ENCODE assay signal across 22 mouse cellular contexts in genomic region chr1:38929468-38929867, GRCm38 (mm10). TPM values are rescaled to one million over a fixed set of nuclear protein-coding genes. Genes with fewer than 3 reads are reported as not detected.
DNase-seq lines count a peak whose midpoint lies in the region; ATAC-seq and TF ChIP-seq lines count a peak whose summit lies in the region.
"Had no signal": no experiment of that assay in that cellular context is flagged by ENCODE, and none has a peak within 500 bp of the region (broad histone marks: within the 10 kb centered on the region; RNA-seq: fewer than 3 reads in every experiment).

No protein-coding gene starts in this region.

- peak; percentile 10 for DNase-seq in hindbrain, postnatal 0 days (ENCODE audit: low spot score)
- DNase-seq in hindbrain, embryonic 14.5 days (ENCODE audit: low spot score), result no peak
- no peak for DNase-seq in MEL (ENCODE audit: low read depth, low spot score)
- DNase-seq in forebrain, postnatal 0 days, result peak; percentile 72
- DNase-seq in left cerebral cortex, postnatal 36 days (ENCODE audit: low spot score in 2 of 2), result peak; percentile 17 to 40
- DNase-seq: cerebellum, adult 18-20 months; heart, postnatal 4 days; kidney, adult 8-10 months; kidney, postnatal 4 days; lung, postnatal 10 days; thymus, postnatal 36 days had no signal

- H3K4me2 ChIP-seq in hindbrain, postnatal 0 days (ENCODE audit: low read depth, low read length), result no peak overlapping the region
- no peak overlapping the region for H3K4me2 ChIP-seq in hindbrain, embryonic 14.5 days (replicated peaks)
- H3K4me2 ChIP-seq in forebrain, postnatal 0 days (ENCODE audit: low read depth), result no peak overlapping the region
- no peak overlapping the region for H3K4me2 ChIP-seq in midbrain, embryonic 13.5 days (replicated peaks)
- H3K4me2 ChIP-seq: heart, embryonic 13.5 days; limb, embryonic 12.5 days had no signal

- H3K9me3 ChIP-seq in hindbrain, postnatal 0 days (ENCODE audit: low read length), result no peaks in the 10 kb centered on the region
- no peaks in the 10 kb centered on the region for H3K9me3 ChIP-seq in hindbrain, embryonic 14.5 days (ENCODE audit: control insufficient read depth, low read length)
- H3K9me3 ChIP-seq in MEL (replicated peaks; ENCODE audit: insufficient read depth, low read length), result no peaks in the 10 kb centered on the region
- no peaks in the 10 kb centered on the region for H3K9me3 ChIP-seq in forebrain, postnatal 0 days (ENCODE audit: low read length)
- no peaks in the 10 kb centered on the region for H3K9me3 ChIP-seq in midbrain, embryonic 13.5 days
- H3K9me3 ChIP-seq: heart, embryonic 13.5 days; limb, embryonic 12.5 days had no signal

- intact Hi-C loops in left cerebral cortex, postnatal 36 days (cut with DNase I), result no loop called here

- WGBS in hindbrain, postnatal 0 days, result 68% methylated on average over 4 of the region's 4 CpGs
- WGBS in hindbrain, embryonic 14.5 days, result 72% methylated on average over 4 of the region's 4 CpGs
- WGBS in forebrain, postnatal 0 days, result 46% methylated on average over 4 of the region's 4 CpGs
- WGBS in midbrain, embryonic 13.5 days, result 75% methylated on average over 4 of the region's 4 CpGs

- no peak for TF ChIP-seq RAD21 in MEL (IDR thresholded peaks at IDR 0.05; ENCODE audit: low read depth, low read length)

- no peaks in the 10 kb centered on the region for H3K4me1 ChIP-seq in hindbrain, postnatal 0 days (ENCODE audit: insufficient read depth, low read length)
- H3K4me1 ChIP-seq in hindbrain, embryonic 14.5 days (replicated peaks; ENCODE audit: control insufficient read depth, insufficient read depth, low read length), result no peaks in the 10 kb centered on the region
- H3K4me1 ChIP-seq in MEL (ENCODE audit: control insufficient read depth in 1 of 2, insufficient read depth in 2 of 2, low read length in 2 of 2), result peaks cover 5% of the 10 kb centered on the region in 2 experiments; a peak in 3 of 4 replicates
- no peaks in the 10 kb centered on the region for H3K4me1 ChIP-seq in forebrain, postnatal 0 days (ENCODE audit: insufficient read depth)
- H3K4me1 ChIP-seq in midbrain, embryonic 13.5 days (replicated peaks), result no peaks in the 10 kb centered on the region
- H3K4me1 ChIP-seq: heart, embryonic 13.5 days; limb, embryonic 12.5 days had no signal

- no peaks in the 10 kb centered on the region for H3K27me3 ChIP-seq in hindbrain, postnatal 0 days (ENCODE audit: insufficient read depth, low read length)
- H3K27me3 ChIP-seq in hindbrain, embryonic 14.5 days (ENCODE audit: control insufficient read depth, insufficient read depth, low read length), result no peaks in the 10 kb centered on the region
- H3K27me3 ChIP-seq in MEL (ENCODE audit: control insufficient read depth in 1 of 2, insufficient read depth in 2 of 2, low read length in 2 of 2), result no peaks in the 10 kb centered on the region; a peak in 1 of 4 replicates
- no peaks in the 10 kb centered on the region for H3K27me3 ChIP-seq in forebrain, postnatal 0 days (ENCODE audit: insufficient read depth, low read length)
- no peaks in the 10 kb centered on the region for H3K27me3 ChIP-seq in midbrain, embryonic 13.5 days
- H3K27me3 ChIP-seq: heart, embryonic 13.5 days; limb, embryonic 12.5 days had no signal

- H3K36me3 ChIP-seq in hindbrain, postnatal 0 days (ENCODE audit: insufficient read depth, low read length), result no peaks in the 10 kb centered on the region
- no peaks in the 10 kb centered on the region for H3K36me3 ChIP-seq in hindbrain, embryonic 14.5 days (replicated peaks; ENCODE audit: control insufficient read depth, insufficient read depth)
- H3K36me3 ChIP-seq in MEL (ENCODE audit: control insufficient read depth in 1 of 2, insufficient read depth in 2 of 2, low read length in 2 of 2), result no peaks in the 10 kb centered on the region
- no peaks in the 10 kb centered on the region for H3K36me3 ChIP-seq in forebrain, postnatal 0 days (ENCODE audit: insufficient read depth)
- no peaks in the 10 kb centered on the region for H3K36me3 ChIP-seq in midbrain, embryonic 13.5 days
- H3K36me3 ChIP-seq: heart, embryonic 13.5 days; limb, embryonic 12.5 days had no signal

- no peak overlapping the region for H3K9ac ChIP-seq in hindbrain, postnatal 0 days (replicated peaks; ENCODE audit: low read length)
- H3K9ac ChIP-seq in hindbrain, embryonic 14.5 days, result no peak overlapping the region
- H3K9ac ChIP-seq in MEL (ENCODE audit: control insufficient read depth, low read depth, low read length, poor library complexity, severe bottlenecking), result no peak overlapping the region
- H3K9ac ChIP-seq in forebrain, postnatal 0 days, result no peak overlapping the region
- no peak overlapping the region for H3K9ac ChIP-seq in midbrain, embryonic 13.5 days (replicated peaks)
- H3K9ac ChIP-seq: heart, embryonic 13.5 days; limb, embryonic 12.5 days; liver, embryonic 14.5 days had no signal

- no peak for ATAC-seq in hindbrain, postnatal 0 days
- no peak for ATAC-seq in hindbrain, embryonic 14.5 days (ENCODE audit: low FRiP score)
- peak; percentile 95 for ATAC-seq in forebrain, postnatal 0 days
- no peak for ATAC-seq in erythroblast, adult 5-6 weeks (replicated peaks; ENCODE audit: low FRiP score, poor library complexity, severe bottlenecking)
- no peak for ATAC-seq in midbrain, embryonic 13.5 days

- TF ChIP-seq EP300 in MEL (IDR thresholded peaks at IDR 0.05; ENCODE audit: low read depth in 1 of 2, low read length in 2 of 2), result no peak

- TF ChIP-seq CTCF in hindbrain, postnatal 0 days (IDR thresholded peaks at IDR 0.05; ENCODE audit: low read depth), result no peak
- TF ChIP-seq CTCF in MEL (IDR thresholded peaks at IDR 0.05 in 2 of 3, conservative IDR thresholded peaks at IDR 0.05 in 1 of 3; ENCODE audit: control insufficient read depth in 1 of 3, insufficient read depth in 1 of 3, low read depth in 2 of 3, low read length in 3 of 3, poor library complexity in 1 of 3, severe bottlenecking in 1 of 3), result no peak
- no peak for TF ChIP-seq CTCF in forebrain, postnatal 0 days (IDR thresholded peaks at IDR 0.05; ENCODE audit: low read depth)

- H3K79me2 ChIP-seq in MEL (ENCODE audit: control insufficient read depth, insufficient read depth, low read length, poor library complexity), result no peaks in the 10 kb centered on the region

- H3K27ac ChIP-seq in hindbrain, postnatal 0 days, result no peak overlapping the region
- H3K27ac ChIP-seq in hindbrain, embryonic 14.5 days, result no peak overlapping the region
- H3K27ac ChIP-seq in MEL (ENCODE audit: control insufficient read depth, low read depth, low read length), result no peak overlapping the region
- H3K27ac ChIP-seq in forebrain, postnatal 0 days (ENCODE audit: low read depth, low read length), result no peak overlapping the region
- H3K27ac ChIP-seq in midbrain, embryonic 13.5 days, result no peak overlapping the region
- H3K27ac ChIP-seq: heart, embryonic 13.5 days; limb, embryonic 12.5 days; liver, embryonic 14.5 days had no signal

- no peak for TF ChIP-seq POLR2A in MEL (IDR thresholded peaks at IDR 0.05; ENCODE audit: control insufficient read depth in 1 of 2, insufficient read depth in 1 of 2, low read depth in 1 of 2, low read length in 2 of 2, poor library complexity in 1 of 2)

- H3K4me3 ChIP-seq in hindbrain, postnatal 0 days (ENCODE audit: low read length), result no peak overlapping the region
- no peak overlapping the region for H3K4me3 ChIP-seq in hindbrain, embryonic 14.5 days (replicated peaks; ENCODE audit: low read length)
- H3K4me3 ChIP-seq in MEL (ENCODE audit: control insufficient read depth in 1 of 2, insufficient read depth in 1 of 2, low read depth in 2 of 2, low read length in 2 of 2), result no peak overlapping the region
- H3K4me3 ChIP-seq in forebrain, postnatal 0 days (ENCODE audit: low read depth, low read length), result no peak overlapping the region
- no peak overlapping the region for H3K4me3 ChIP-seq in midbrain, embryonic 13.5 days (replicated peaks)
- H3K4me3 ChIP-seq: heart, embryonic 13.5 days; limb, embryonic 12.5 days had no signal

RNA-seq across cellular contexts. Expression of gene Nms, which starts 9.5 kb away (rescaled TPM):
- total RNA-seq in hindbrain, postnatal 0 days (2014; rRNA removed), result 1.2 TPM in 1 of 2 replicates, not detected in the other
- polyA plus RNA-seq in hindbrain, postnatal 0 days (2015; fragmentation: Nextera tagmentation; extraction: Ambion mirVana), result 0.84 and 1.4 TPM in 2 replicates
- polyA plus RNA-seq in hindbrain, embryonic 14.5 days (2014; fragmentation: Nextera tagmentation; extraction: Ambion mirVana), result 1.7 and 3.2 TPM in 2 replicates
- total RNA-seq in MEL (2012; rRNA removed), result not detected in 2 replicates
- not detected for polyA plus RNA-seq in MEL (2012; ENCODE audit: insufficient read depth in 1 of 2, insufficient read length in 2 of 2, low read depth in 1 of 2, low replicate concordance in 2 of 2, missing spikeins in 1 of 2)
- total RNA-seq in forebrain, postnatal 0 days (2014; rRNA removed), result 0.15 and 1.3 TPM in 2 replicates
- 0.38 and 0.85 TPM in 2 replicates for polyA plus RNA-seq in forebrain, postnatal 0 days (2015; fragmentation: Nextera tagmentation; extraction: Ambion mirVana)
- total RNA-seq in left cerebral cortex, postnatal 36 days (2021), result not detected
- total RNA-seq in erythroblast, adult 5-6 weeks (2015; ENCODE audit: low replicate concordance), result not detected in 2 replicates
- total RNA-seq in erythroblast, adult 5-6 weeks (2017; ENCODE audit: low replicate concordance), result not detected in 2 replicates
- 0.43 TPM in 1 of 2 replicates, not detected in the other for polyA plus RNA-seq in midbrain, embryonic 13.5 days (2015; fragmentation: Nextera tagmentation; extraction: Ambion mirVana)
- total RNA-seq: adrenal gland, adult 18-20 months; heart, postnatal 4 days had no signal
- polyA plus RNA-seq: cortical plate, adult 2 months; embryonic facial prominence, embryonic 14.5 days; gonadal fat pad, adult 2 months; heart, embryonic 13.5 days; limb, embryonic 12.5 days; liver, embryonic 14.5 days; small intestine, adult 2 months; stomach, embryonic 16.5 days had no signal

RNA-seq across cellular contexts. Expression of gene Chst10, which starts 31.5 kb away (rescaled TPM):
- total RNA-seq in hindbrain, postnatal 0 days (2014; rRNA removed), result 61.7 and 63.6 TPM in 2 replicates
- polyA plus RNA-seq in hindbrain, postnatal 0 days (2015; fragmentation: Nextera tagmentation; extraction: Ambion mirVana), result 56.2 and 56.7 TPM in 2 replicates
- 63.1 and 66.8 TPM in 2 replicates for polyA plus RNA-seq in hindbrain, embryonic 14.5 days (2014; fragmentation: Nextera tagmentation; extraction: Ambion mirVana)
- total RNA-seq in MEL (2012; rRNA removed), result 0.07 and 0.31 TPM in 2 replicates
- polyA plus RNA-seq in MEL (2012; ENCODE audit: insufficient read depth in 1 of 2, insufficient read length in 2 of 2, low read depth in 1 of 2, low replicate concordance in 2 of 2, missing spikeins in 1 of 2), result under 1 TPM in 1 of 2 experiments, not detected in 1; 0.43 TPM
- total RNA-seq in forebrain, postnatal 0 days (2014; rRNA removed), result 79.3 and 85.2 TPM in 2 replicates
- 60.1 and 71.7 TPM in 2 replicates for polyA plus RNA-seq in forebrain, postnatal 0 days (2015; fragmentation: Nextera tagmentation; extraction: Ambion mirVana)
- total RNA-seq in left cerebral cortex, postnatal 36 days (2021), result 10 to 100 TPM; 58.8 to 65.8 TPM
- 20.0 and 26.1 TPM in 2 replicates for total RNA-seq in erythroblast, adult 5-6 weeks (2015; ENCODE audit: low replicate concordance)
- 24.4 and 40.0 TPM in 2 replicates for total RNA-seq in erythroblast, adult 5-6 weeks (2017; ENCODE audit: low replicate concordance)
- 45.9 and 46.6 TPM in 2 replicates for polyA plus RNA-seq in midbrain, embryonic 13.5 days (2015; fragmentation: Nextera tagmentation; extraction: Ambion mirVana)

RNA-seq across cellular contexts. Expression of gene Pdcl3, which starts 55.9 kb away (rescaled TPM):
- total RNA-seq in hindbrain, postnatal 0 days (2014; rRNA removed), result 33.4 and 40.8 TPM in 2 replicates
- 148 and 151 TPM in 2 replicates for polyA plus RNA-seq in hindbrain, postnatal 0 days (2015; fragmentation: Nextera tagmentation; extraction: Ambion mirVana)
- polyA plus RNA-seq in hindbrain, embryonic 14.5 days (2014; fragmentation: Nextera tagmentation; extraction: Ambion mirVana), result 131 and 141 TPM in 2 replicates
- total RNA-seq in MEL (2012; rRNA removed), result 44.0 and 52.5 TPM in 2 replicates
- 100 to 1,000 TPM in 1 of 2 experiments, 10 to 100 TPM in 1; 71.5 to 236 TPM for polyA plus RNA-seq in MEL (2012; ENCODE audit: insufficient read depth in 1 of 2, insufficient read length in 2 of 2, low read depth in 1 of 2, low replicate concordance in 2 of 2, missing spikeins in 1 of 2)
- total RNA-seq in forebrain, postnatal 0 days (2014; rRNA removed), result 58.4 and 73.2 TPM in 2 replicates
- polyA plus RNA-seq in forebrain, postnatal 0 days (2015; fragmentation: Nextera tagmentation; extraction: Ambion mirVana), result 157 and 159 TPM in 2 replicates
- total RNA-seq in left cerebral cortex, postnatal 36 days (2021), result 10 to 100 TPM; 37.3 to 37.4 TPM
- 21.7 and 21.9 TPM in 2 replicates for total RNA-seq in erythroblast, adult 5-6 weeks (2015; ENCODE audit: low replicate concordance)
- 14.6 and 17.1 TPM in 2 replicates for total RNA-seq in erythroblast, adult 5-6 weeks (2017; ENCODE audit: low replicate concordance)
- polyA plus RNA-seq in midbrain, embryonic 13.5 days (2015; fragmentation: Nextera tagmentation; extraction: Ambion mirVana), result 158 and 171 TPM in 2 replicates

Comparison
In these comparisons a context has a peak if more than half of its experiments do, and no peak if none do; other contexts are left out.
1. DNase-seq: peak in hindbrain, postnatal 0 days (single experiment), forebrain, postnatal 0 days (single experiment) and left cerebral cortex, postnatal 36 days (2 of 2); none in hindbrain, embryonic 14.5 days (single experiment) and MEL (single experiment).
2. RNA of gene Chst10, which starts 31.5 kb away (total RNA-seq): 79.3 to 85.2 TPM in forebrain, postnatal 0 days, 58.8 to 65.8 TPM in left cerebral cortex, postnatal 36 days, 61.7 to 63.6 TPM in hindbrain, postnatal 0 days and 20.0 to 40.0 TPM in erythroblast, adult 5-6 weeks; 0.07 to 0.31 TPM in MEL; every median in the first group is over 10 times any median in the second.